Mouse (Mus musculus): ENCODE results near the gene Mrpl44.

The Mrpl44 gene

GRCm38 (mm10) chr1:79762282-79763250 lies 13.3 kb upstream of the Mrpl44 start:
- in situ Hi-C loops (cut with MboI) = no loop called here

DNA sequence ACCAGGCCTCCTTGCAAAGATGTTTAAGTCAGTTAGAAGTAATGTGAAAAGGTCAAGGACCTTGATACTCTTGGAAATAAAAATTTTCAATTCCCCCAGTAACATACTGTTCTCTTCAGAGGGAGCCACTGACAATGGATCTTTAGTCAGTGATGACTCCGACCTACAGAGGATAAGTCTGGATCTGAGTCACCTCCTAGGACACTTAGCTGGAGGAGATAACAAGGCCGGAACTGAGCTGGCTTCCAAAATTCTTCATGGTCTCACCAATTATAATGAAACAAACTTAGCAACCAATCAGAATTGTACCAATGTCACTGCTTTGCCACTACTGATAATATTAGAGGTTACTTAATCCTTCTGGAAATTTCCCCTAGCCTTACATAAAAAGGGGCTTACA lies 11.8 kb upstream of the Mrpl44 start:
- in situ Hi-C loops (cut with MboI) = no loop called here

DNA sequence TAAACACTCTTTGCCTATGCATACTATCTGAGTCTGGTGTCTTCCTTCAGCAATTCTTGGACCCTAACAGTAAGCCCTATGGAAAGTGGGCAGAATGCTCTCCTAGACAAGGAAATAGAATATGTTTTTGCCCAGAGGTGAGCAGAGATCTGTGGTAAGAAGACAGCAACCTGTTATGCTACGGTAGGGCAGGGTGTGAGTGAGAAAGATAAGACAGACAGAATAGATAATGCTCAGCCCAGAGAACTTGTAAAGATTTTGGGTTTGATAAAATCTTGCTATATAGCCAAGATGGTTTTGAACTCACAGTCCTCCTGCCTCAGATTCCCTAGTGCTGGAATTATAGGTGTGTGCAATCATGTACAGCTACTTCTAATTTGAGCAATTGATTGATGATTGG lies 11.3 kb upstream of the Mrpl44 start:
- in situ Hi-C loops (cut with MboI) = no loop called here

DNA sequence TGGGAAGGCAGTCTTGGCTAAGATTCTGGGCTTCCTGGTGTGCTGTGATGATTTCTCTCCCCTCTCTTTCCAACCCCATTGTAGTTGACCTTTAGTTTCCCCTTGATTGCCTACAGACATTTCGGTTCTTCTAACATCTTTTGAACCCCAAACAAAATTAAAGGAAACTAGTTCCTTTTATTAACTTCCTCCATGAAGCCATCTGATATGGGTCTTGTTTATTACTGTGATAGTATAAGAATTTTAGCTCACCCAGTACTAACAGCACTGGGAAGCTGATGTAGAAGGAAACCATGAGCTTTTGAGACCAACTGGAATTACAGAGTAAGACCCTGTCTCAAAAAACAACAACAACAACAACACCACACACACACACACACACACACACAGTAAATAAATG lies 7.6 kb upstream of the Mrpl44 start:
- in situ Hi-C loops (cut with MboI) = no loop called here

GRCm38 (mm10) chr1:79774164-79774780 lies 1.5 kb upstream of the Mrpl44 start:
- in situ Hi-C loops (cut with MboI) = no loop called here

DNA sequence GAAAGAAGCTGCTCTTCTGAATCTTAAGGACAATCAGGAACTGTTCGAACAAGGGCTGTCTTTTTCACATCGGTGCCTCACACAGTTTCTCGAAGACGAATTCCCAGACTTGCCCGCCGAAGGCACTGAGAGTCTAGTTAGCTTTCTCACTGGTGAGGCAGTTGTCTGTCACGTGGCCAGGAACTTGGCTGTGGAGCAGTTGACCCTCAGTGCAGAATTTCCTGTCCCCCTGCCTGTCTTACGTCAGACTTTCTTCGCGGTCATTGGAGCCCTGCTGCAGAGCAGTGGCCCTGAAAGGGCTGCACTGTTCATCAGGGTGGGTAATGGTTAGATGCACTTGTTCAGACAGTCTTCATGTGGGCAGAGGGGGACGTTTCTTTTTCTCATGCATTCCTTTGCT lies 2.2 kb downstream of the Mrpl44 start:
- in situ Hi-C loops (cut with MboI) = no loop called here

GRCm38 (mm10) chr1:79782433-79782832 lies 6.6 kb downstream of the Mrpl44 start:
- in situ Hi-C loops (cut with MboI) = no loop called here

GRCm38 (mm10) chr1:79786267-79786927 lies 10.6 kb downstream of the Mrpl44 start:
- in situ Hi-C loops (cut with MboI) = no loop called here

DNA sequence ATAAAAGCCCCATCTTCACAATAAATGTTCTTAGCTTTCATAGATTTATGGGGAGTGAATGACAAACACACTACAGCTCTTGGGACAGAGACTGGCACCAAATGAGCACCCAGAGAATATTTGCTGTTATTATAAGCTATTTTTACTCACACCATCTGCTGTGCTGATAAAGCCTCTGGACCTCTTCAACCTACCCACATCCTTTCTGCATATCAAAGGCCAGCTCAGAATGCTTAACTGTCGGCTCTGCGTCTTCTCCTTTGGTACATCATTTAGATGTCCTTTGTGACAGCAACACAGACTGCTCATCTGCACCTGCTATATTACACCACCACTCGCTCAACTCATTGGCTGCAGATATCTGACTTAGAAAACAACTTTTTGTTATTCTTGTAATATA lies 21.3 kb downstream of the Mrpl44 start:
- in situ Hi-C loops (cut with MboI) = no loop called here

GRCm38 (mm10) chr1:79802858-79803427 lies 27.1 kb downstream of the Mrpl44 start:
- in situ Hi-C loops (cut with MboI) = no loop called here

DNA sequence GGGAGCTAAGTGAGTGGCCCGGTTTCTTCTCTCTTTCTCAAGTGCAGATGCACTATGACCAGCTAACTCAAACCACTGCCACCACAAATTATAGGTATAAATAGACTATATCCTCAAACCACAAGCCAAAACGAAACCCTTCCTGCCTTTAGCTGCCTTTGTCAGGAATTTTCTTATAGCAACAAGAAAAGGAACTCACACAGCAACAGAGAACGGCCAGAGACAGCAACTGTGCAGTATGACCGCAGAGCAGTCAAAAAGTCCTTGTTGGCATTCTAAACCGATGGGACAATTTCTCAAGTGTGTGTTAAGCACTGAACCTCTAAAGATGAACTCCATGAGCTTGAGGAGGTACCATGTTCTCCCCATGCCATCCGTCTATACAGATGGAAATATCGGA lies 27.8 kb downstream of the Mrpl44 start:
- in situ Hi-C loops (cut with MboI) = no loop called here

DNA sequence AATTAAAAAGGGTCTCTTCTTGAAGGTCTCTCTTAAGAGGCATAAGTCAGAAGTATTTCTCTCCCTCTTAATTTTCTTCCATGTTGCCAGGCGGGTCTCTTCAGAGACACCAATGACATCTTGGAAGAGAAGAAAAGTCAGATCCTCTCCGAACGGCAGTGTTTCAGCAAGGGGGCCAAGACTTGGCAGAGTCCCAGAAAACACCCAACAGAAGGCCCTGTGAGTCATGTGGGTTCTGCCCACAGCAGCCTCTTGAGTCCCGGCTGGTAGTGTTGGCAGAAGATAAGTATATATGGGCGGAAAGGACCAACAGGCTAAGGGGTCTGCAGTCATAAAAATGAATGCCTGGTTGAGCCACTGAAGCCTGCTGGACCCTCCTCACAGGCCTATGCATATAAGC lies 31.0 kb downstream of the Mrpl44 start:
- in situ Hi-C loops (cut with MboI) = no loop called here

- in situ Hi-C loops (cut with MboI) = no loop called here
Observed at GRCm38 (mm10) chr1:79809447-79809846, 33.6 kb downstream of the Mrpl44 start.

- in situ Hi-C loops (cut with MboI) = no loop called here
Observed at GRCm38 (mm10) chr1:79815446-79815845, 39.6 kb downstream of the Mrpl44 start.

DNA sequence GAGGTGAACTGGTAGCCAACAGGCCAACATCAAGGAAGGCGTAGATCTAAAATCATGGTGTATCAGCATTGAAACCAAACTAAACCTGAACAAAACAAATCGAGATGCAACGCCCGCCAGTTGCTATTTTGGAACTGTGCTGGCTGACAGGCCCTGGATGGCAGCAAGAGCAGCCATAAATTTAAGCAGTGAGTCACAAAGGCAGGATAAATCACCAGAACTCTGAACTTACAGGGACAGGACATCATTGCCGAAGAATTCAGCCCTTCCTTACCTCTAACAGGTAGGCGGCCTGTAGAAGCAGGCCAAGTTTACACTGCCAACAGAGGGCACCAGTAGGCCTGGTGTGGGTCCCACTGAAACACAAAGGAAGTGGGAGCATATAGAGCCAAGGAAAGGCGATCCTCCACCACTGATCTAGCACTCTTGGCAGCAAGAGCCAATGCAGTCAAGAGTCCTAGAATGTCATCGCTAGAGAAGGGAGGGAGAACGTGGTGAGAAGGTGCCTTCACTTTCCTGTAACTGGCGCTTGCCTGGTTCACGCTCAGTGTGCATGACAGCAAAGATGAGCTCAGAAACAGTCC lies 43.6 kb downstream of the Mrpl44 start:
- in situ Hi-C loops (cut with MboI) = no loop called here

GRCm38 (mm10) chr1:79822806-79823525 lies 47.1 kb downstream of the Mrpl44 start:
- in situ Hi-C loops (cut with MboI) = no loop called here

DNA sequence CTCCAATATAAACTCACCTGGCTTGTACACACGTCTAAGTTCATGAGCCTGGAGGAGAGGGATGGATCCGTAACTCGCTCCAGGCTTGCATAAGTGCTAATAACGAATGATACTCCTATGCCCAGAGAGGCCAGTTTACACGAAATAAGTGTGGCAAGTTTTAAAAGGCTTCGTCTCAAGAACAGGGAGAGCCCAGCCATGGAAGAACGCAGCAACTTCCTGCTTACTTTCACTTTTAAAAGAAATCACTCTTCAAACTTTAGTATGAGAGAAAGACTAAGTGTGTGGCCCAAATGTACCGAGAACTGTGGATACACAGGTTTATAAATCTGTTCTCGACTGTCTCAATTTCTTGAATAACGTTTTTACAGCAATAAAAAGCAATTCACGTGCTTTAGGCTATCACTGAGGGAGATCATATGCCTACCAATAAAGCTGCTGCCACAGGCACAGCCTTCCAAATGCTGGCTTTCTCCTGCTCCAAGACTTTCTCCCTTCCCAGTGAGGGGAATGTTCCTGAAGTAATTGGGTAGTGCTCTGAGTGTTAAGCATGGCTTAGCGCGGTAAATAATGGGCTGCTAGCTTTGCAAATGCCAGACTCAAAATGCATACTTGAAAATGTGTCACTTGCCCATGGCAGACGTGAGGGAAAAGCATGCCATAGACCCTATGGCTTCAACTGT lies 48.3 kb downstream of the Mrpl44 start:
- in situ Hi-C loops (cut with MboI) = no loop called here

All from mature B cell (primary cell).